Mouse (Mus musculus) bone marrow, adult 2 months (tissue): ENCODE data around the gene Gopc. TPM values are rescaled to one million over a fixed set of nuclear protein-coding genes. Genes with fewer than 3 reads are reported as not detected.
A peak's percentile ranks its signal among the peaks of the same experiment; 100 is the strongest.

Experiments
- H3K27ac ChIP-seq: fragments of 200-500 bp; 2 replicates; pipeline ENCODE4 v1.5.1; 2012; ENCODE audit warnings: low read depth, mild to moderate bottlenecking, control low read depth, inconsistent platforms, low read length; ENCODE audit not compliant: control insufficient read depth, poor library complexity, insufficient read depth
- H3K4me1 ChIP-seq: fragments of 200-500 bp; 2 replicates; pipeline ENCODE4 v1.6.1; 2011; ENCODE audit warnings: low read length; ENCODE audit not compliant: control insufficient read depth, insufficient read depth
- H3K4me3 ChIP-seq: fragments of 200-500 bp; replicated peaks from 2 replicates; pipeline ENCODE3; 2011; ENCODE audit warnings: mild to moderate bottlenecking, low read depth, low read length, control low read depth; ENCODE audit not compliant: control insufficient read depth
- CTCF ChIP-seq: fragments of 200-500 bp; IDR thresholded peaks from 2 replicates; pipeline ENCODE4 v1.5.1; 2011; ENCODE audit warnings: low read length, control low read depth; ENCODE audit not compliant: control insufficient read depth, insufficient read depth
- POLR2A ChIP-seq: fragments of 200-500 bp; IDR thresholded peaks from 2 replicates; pipeline ENCODE4 v1.6.1; 2011; ENCODE audit warnings: low read depth, mild to moderate bottlenecking, control low read depth, low read length, borderline replicate concordance; ENCODE audit not compliant: control insufficient read depth
- WGBS: fragments of 180-500 bp; shearing (Covaris S2); methylation state at CpG from one replicate; pipeline ENCODE4 v1.1.7; 2018; 5-methylcytosine and 5-hydroxymethylcytosine counted together
- polyA plus RNA-seq: library from polyadenylated mRNA; stranded (reverse); fragments of >200 nt; gene quantifications from 2 replicates; pipeline ENCODE4 v1.2.4, GENCODE M21; 2011; ENCODE audit warnings: low replicate concordance; ENCODE audit not compliant: missing spikeins, insufficient read depth, insufficient read length

Gopc gene
- polyA plus RNA-seq, 1 experiment = 5.3 TPM

DNA sequence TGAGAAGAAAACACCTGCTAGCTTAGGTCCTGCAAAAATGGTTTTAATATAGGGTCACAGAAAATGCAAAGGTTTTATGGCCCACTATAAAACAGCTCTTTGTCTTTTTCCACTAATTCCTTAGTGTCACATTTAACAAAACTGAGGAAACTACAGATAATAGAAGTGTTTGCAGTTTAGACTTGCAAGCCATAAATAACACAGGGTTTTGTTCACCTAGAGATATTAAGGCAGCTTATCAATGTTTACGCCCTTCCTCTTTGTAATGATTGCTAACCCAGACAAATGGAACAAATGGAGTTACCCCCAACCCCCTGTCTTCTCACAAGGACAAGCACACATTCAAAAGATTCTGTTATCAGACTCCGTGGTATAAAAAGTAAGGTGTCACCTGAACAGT, 9.3 kb upstream of the Gopc start:
- 73% methylated on average over 2 of the region's 2 CpGs for WGBS
- no peaks in the 10 kb centered on the region for H3K4me1 ChIP-seq
- TF ChIP-seq POLR2A (no peak), CTCF (no peak)
- no peak overlapping the region for H3K4me3 ChIP-seq
- H3K27ac ChIP-seq = no peak overlapping the region

DNA sequence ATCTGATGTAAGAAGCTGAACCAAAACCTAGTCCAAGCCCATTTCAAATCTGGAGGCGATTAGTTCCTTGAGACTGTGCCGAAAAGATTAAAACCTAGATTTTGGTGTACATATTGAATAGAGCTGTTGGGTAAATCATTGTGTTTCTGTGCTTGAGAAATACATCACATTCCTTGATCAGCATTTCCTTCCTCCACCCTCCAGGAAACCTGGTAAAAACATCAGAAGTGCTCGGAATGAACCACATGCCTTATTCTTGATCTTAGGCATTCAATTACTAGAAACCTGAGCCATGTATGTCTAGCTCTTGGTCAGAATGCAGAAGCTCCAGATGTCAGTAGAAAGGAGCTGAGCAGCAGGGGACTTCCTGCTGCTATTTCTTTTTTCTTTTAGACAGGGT, 7.5 kb upstream of the Gopc start:
- Histone ChIP-seq H3K4me1 (no peaks in the 10 kb centered on the region), H3K27ac (no peak overlapping the region), H3K4me3 (no peak overlapping the region)
- 55% methylated on average over 3 of the region's 3 CpGs for WGBS
- TF ChIP-seq POLR2A (no peak), CTCF (no peak)

GRCm38 (mm10) chr10:52388922-52389430, 7.1 kb upstream of the Gopc start, which contains the start of gene Nepn:
Gene Nepn (plus strand): TSS chr10:52388972.
- Histone ChIP-seq H3K4me3 (no peak within 1 kb of the TSS), H3K4me1 (no peaks in the 10 kb centered on the region), H3K27ac (no peak within 1 kb of the TSS)
- 69% methylated on average over 5 of the region's 5 CpGs for whole genome bisulfite sequencing
- TF ChIP-seq POLR2A (no peak), CTCF (no peak)

GRCm38 (mm10) chr10:52387192-52387591, 5.3 kb upstream of the Gopc start:
- TF ChIP-seq POLR2A (no peak), CTCF (no peak)
- 74% methylated on average over 4 of the region's 4 CpGs for WGBS

DNA sequence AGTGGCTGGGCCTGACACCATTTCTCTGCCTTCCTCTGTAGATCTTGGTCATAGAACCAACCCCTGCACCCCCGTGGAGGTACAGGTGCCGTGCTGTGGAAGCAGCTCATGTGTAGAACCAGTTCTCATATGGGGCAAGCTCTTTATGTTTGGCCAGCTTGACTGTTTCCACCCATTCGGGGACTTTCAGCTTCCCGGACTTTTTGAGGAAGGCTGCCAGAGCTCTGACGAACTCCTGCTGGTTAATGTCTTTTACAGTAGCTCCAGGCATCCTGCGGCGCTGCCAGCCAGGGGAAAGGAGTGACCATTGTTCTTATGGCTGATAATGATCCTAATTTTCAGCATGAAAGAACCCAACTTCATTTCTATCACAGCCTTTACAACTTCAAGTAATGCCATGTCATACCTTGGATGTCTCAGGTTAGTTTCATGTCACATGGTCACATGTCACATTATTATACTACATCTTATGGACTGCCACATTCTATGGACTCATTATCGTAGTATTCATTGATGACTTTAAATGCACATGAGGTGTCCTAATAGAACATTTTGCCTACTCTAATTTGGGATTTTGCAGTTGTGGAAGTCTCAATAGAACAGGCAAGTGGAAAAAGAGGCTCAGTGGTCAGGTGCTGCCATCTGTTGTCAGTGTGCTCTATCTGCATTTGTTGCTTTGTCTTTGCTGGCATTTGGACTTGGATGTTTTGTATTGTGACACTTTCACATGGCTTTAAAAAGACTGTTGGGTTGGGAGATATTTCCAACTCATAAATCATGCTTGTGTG, 3.1 kb upstream of the Gopc start:
- Histone ChIP-seq H3K4me3 (no peak overlapping the region), H3K27ac (no peak overlapping the region), H3K4me1 (no peaks in the 10 kb centered on the region; the same call in 1 of the 2 replicates)
- WGBS = 65% methylated on average over 8 of the region's 8 CpGs
- TF ChIP-seq POLR2A = no peak
- TF ChIP-seq CTCF = peak; percentile 40

More at GRCm38 (mm10) chr10:52387192-52387591, 5.3 kb upstream of the Gopc start:
- H3K4me1 ChIP-seq = no peaks in the 10 kb centered on the region; the same call in 1 of the 2 replicates
- H3K27ac ChIP-seq = no peak overlapping the region
- no peak overlapping the region for H3K4me3 ChIP-seq

DNA sequence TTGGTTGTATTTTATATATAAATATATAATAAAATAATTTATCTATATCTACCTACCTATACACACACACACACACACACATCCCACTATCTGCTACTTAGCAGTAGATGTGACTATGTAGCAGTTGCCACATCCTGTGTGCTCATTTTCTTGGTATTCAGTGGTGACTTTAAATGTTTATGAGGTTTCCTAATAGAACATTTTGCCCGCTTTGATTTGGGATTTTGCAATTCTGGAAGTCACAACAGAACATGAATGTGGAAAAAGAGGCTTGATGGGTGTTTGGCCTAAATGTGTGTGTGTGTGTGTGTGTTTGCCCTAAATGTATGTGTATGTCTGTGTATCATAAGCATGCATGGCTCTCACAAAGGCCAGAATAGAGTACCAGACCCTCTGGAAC, 1.6 kb upstream of the Gopc start:
- Histone ChIP-seq H3K4me3 (no peak overlapping the region), H3K27ac (no peak overlapping the region), H3K4me1 (no peaks in the 10 kb centered on the region; the same call in 1 of the 2 replicates)
- TF ChIP-seq CTCF (no peak), POLR2A (no peak)
- whole genome bisulfite sequencing = 63% methylated on average over 1 of the region's 1 CpGs

- H3K4me3 ChIP-seq = no peak overlapping the region
- H3K4me1 ChIP-seq = no peaks in the 10 kb centered on the region; the same call in 1 of the 2 replicates
- TF ChIP-seq POLR2A (no peak), CTCF (no peak)
- 79% methylated on average over 6 of the region's 6 CpGs for WGBS
- H3K27ac ChIP-seq = no peak overlapping the region
These were observed 1.1 kb upstream of the Gopc start for GRCm38 (mm10) chr10:52383022-52383421.

- peak overlapping the region; percentile 65; the same call in 1 of the 2 replicates for H3K27ac ChIP-seq
These were observed 563 bp downstream of the Gopc start for GRCm38 (mm10) chr10:52381321-52381801.

More at GRCm38 (mm10) chr10:52381321-52381801, 563 bp downstream of the Gopc start:
- TF ChIP-seq POLR2A = no peak
- no peak for TF ChIP-seq CTCF
- peak overlapping the region; percentile 82 for H3K4me3 ChIP-seq
- no peaks in the 10 kb centered on the region; the same call in 1 of the 2 replicates for H3K4me1 ChIP-seq
- WGBS = under 1% methylated on average over 19 of the region's 19 CpGs
